Mouse (Mus musculus) adrenal gland, postnatal 10 days (tissue): ENCODE data around the gene Usf2. TPM values are rescaled to one million over a fixed set of nuclear protein-coding genes. Genes with fewer than 3 reads are reported as not detected.

Source experiments
- DNase-seq: peaks from one replicate; pipeline ENCODE4 v3.0.0; 2021; ENCODE audit warnings: mixed read lengths
- total RNA-seq, 2 experiments: library from RNA; stranded (reverse); gene quantifications; 2 replicates each; pipeline ENCODE4 v1.2.3; 2021

Usf2 gene
- total RNA-seq, 2 experiments from 2014 or later = 105 to 108 TPM

DNA sequence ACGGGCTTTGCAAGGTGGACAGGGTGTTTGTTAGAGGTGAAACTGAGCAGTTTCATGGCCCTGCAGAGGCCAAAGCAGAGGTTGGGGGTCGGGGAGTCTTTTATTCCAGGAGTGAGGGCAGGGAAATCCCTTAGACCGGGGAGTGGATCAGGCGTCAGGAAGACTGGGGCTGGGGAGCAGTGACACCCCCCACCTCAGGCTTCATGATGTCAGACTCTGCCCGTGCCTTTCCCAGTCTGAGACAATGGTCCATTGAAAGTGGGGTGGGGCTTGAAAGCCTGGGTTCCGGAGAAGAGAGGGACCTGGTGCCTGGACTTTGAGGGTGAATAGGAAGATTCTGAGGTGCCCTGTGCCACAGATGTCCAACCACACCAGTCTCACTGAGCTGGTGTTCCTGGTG lies 39.9 kb downstream of the Usf2 start:
- no peak for DNase-seq

DNA sequence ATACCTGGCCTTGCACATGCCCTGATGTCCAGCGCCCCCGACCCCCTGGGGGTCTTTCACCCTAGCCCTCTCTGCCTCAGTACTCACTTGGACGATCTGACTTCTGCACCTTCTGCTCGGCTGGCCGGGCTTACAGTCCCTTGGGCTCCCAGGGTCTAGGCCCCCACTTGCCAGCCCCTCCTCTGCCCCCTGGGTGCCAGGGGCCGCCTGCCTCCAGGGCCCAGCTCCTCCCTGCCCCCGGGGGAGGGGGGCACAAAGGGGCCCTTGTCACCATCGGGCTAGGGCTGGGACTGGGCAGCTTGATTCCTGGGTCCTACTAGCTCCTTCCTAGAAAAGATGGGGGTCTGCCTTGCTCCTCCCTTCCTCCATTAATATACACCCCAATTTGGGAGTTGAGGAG lies 41.9 kb downstream of the Usf2 start, which contains the start of gene Mag:
Gene Mag (minus strand): TSS at position 142 of the 400 bp plus-strand sequence.
- DNase-seq = no peak

DNA sequence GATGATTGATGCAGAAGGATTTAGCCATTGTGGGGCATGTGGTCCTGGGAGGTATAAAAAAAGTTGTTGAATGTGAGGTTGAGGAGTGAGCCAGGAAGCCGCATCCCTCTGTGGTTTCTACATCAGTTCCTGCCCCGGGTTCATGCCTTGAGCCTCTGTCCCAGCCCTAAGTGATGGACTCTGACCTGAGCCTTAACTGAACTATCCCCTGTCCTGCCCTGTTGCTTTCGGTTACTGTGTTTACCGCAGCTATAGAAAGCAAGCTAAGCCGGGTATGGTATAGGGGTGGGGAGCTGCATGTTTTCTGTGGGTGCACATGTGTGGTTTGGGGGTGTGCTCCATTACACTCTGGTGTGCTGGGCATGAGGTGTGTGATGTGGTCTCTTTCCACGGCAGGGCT lies 46.8 kb downstream of the Usf2 start:
- DNase-seq = no peak

DNA sequence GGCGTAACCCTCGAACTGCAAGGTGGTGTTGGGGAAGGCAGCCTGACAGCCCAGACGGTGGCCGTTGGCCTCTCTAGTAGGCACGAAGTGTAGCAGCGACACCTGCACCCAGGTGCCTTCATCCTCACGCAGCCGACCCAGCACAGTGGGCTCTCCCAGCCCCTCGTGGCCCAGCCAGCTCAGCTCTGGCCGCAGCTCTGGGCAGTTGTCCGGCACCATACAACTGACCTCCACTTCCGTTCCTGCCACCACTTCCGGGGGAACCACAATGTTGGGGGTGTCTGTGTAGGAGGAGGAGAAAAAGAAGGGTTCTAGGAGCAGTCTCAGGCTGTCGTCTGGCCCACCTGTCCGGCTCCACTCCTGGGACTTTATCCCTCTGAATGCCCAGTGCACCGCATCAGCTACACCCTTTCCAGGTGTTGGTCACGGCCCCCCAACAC lies 47.6 kb downstream of the Usf2 start:
- no peak for DNase-seq

DNA sequence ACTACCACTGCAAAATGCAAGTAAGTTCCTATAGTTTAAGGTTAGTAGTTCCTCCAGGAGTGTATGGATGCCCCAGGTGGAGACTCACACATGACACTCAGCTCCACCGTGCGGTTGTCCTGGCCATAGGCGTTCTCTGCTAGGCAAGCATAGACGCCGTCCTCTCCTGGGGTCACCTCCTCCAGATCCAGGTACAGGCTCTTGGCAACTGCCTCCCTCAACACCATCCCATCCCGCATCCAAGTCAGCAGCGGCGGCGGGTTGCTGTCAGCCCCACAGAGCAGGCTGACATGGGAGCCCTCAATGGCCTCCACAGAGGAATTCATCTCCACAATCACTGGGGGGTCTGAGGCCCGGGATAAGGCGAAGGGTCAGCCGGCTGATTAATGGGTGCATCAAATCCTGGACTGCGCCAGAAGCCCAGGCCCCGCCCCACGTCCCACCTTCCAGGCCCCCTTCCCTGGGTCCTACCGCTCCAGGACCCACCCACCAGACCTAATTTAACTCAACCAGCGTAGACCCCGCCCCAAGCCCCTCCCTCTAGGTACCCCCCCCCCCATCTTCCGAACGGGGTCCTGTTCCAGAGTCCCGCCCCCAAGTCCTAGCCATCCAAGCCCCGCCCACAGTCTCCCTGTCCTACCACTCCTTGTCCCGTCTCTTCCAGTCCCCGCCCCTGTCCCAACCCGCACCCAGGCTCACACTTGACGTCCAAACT lies 48.2 kb downstream of the Usf2 start:
- DNase-seq = peak; percentile 32

DNA sequence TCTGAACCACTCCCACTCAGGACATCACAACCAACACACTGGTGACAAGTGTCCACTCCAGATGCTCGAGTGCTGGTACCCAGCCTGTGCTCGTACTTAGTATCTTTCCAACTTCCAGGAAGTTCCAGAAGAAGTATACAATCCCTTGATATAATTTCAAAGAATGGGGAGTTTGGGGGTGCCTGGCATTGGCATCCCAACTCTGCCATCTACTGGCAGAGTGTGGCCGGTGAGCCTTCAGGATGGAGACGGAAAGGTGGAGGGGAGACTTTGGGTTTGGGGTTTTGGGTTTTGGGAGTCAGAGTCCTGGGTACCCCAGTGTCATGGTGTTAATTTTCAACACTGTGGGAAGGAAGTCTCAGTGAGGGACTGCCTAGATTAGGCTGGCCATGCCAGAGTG lies 52.6 kb downstream of the Usf2 start:
- peak; percentile 46 for DNase-seq

Other genes starting within 250 kb of the Usf2 start
- gene Atp4a, start 244.6 kb downstream of the Usf2 start, total RNA-seq = 1 to 10 TPM; 2.3 to 3.1 TPM
- gene Tmem147, start 227.3 kb downstream of the Usf2 start, total RNA-seq = 100 to 1,000 TPM; 246 to 247 TPM
- gene Gapdhs, start 213.1 kb downstream of the Usf2 start, total RNA-seq = not detected
- 10 to 100 TPM; 25.4 to 34.6 TPM for gene Sbsn, start 205.3 kb downstream of the Usf2 start, total RNA-seq
- gene Dmkn, start 193.0 kb downstream of the Usf2 start, total RNA-seq = 1 to 10 TPM; 2.6 to 3.9 TPM
- 1 to 10 TPM; 1.5 to 1.6 TPM for gene Krtdap, start 168.9 kb downstream of the Usf2 start, total RNA-seq
- gene Ffar2, start 133.0 kb downstream of the Usf2 start, total RNA-seq = 1 to 10 TPM in 1 of 2 experiments, under 1 TPM in 1; 0.94 to 1.7 TPM
- under 1 TPM; 0.27 to 0.88 TPM for gene Ffar3, start 100.6 kb downstream of the Usf2 start, total RNA-seq
- under 1 TPM; 0.09 to 0.12 TPM for gene Ffar1, start 95.2 kb downstream of the Usf2 start, total RNA-seq
- 1 to 10 TPM; 3.3 to 5.1 TPM for gene Cd22, start 76.5 kb downstream of the Usf2 start, total RNA-seq
- gene Mag, start 41.9 kb downstream of the Usf2 start, total RNA-seq = under 1 TPM; 0.45 to 0.58 TPM
- 1 to 10 TPM in 1 of 2 experiments, not detected in 1; 1.1 TPM for gene Hamp2, start 32.1 kb downstream of the Usf2 start, total RNA-seq
- 1 to 10 TPM in 1 of 2 experiments, under 1 TPM in 1; 0.88 to 1.3 TPM for gene Hamp, start 12.8 kb downstream of the Usf2 start, total RNA-seq
- gene Lsr, start 16.7 kb upstream of the Usf2 start, total RNA-seq = 10 to 100 TPM; 11.2 to 21.6 TPM
- under 1 TPM; 0.39 to 0.63 TPM for gene Fam187b, start 17.0 kb upstream of the Usf2 start, total RNA-seq
- gene Fxyd5, start 85.7 kb upstream of the Usf2 start, total RNA-seq = 10 to 100 TPM; 39.1 to 42.0 TPM
- gene Fxyd7, start 94.7 kb upstream of the Usf2 start, total RNA-seq = 10 to 100 TPM in 1 of 2 experiments, 1 to 10 TPM in 1; 7.5 to 18.2 TPM
- gene Fxyd1, start 100.4 kb upstream of the Usf2 start, total RNA-seq = 100 to 1,000 TPM; 353 to 358 TPM
- gene Lgi4, start 102.5 kb upstream of the Usf2 start, total RNA-seq = 1 to 10 TPM; 6.1 to 7.0 TPM
- gene Fxyd3, start 119.9 kb upstream of the Usf2 start, total RNA-seq = 1 to 10 TPM; 4.0 to 5.6 TPM
- gene Hpn, start 158.5 kb upstream of the Usf2 start, total RNA-seq = 10 to 100 TPM; 25.1 to 65.2 TPM
- 10 to 100 TPM; 15.7 to 39.2 TPM for gene Scn1b, start 170.2 kb upstream of the Usf2 start, total RNA-seq
- 10 to 100 TPM; 39.4 to 60.0 TPM for gene Gramd1a, start 199.1 kb upstream of the Usf2 start, total RNA-seq